Mouse (Mus musculus): Measurements from ENCODE around the gene BC030870.

BC030870 gene

GRCm38 (mm10) chr8:65074733-65075132 is 54.6 kb downstream of the BC030870 start, which contains the start of gene Gm10663:
Gene Gm10663 (plus strand): TSS chr8:65075033.
- DNase-seq, result no peak

GRCm38 (mm10) chr8:65070996-65071395 is 58.4 kb downstream of the BC030870 start:
- no peak for DNase-seq

- DNase-seq, result no peak
Observed at GRCm38 (mm10) chr8:65068473-65068819, 60.9 kb downstream of the BC030870 start.

- DNase-seq, result no peak
Observed at GRCm38 (mm10) chr8:65067694-65068472, 61.5 kb downstream of the BC030870 start.

GRCm38 (mm10) chr8:65067031-65067430 is 62.3 kb downstream of the BC030870 start:
- no peak for DNase-seq

- DNase-seq, result no peak
Observed at GRCm38 (mm10) chr8:65065622-65066021, 63.7 kb downstream of the BC030870 start.

GRCm38 (mm10) chr8:65064071-65064470 is 65.3 kb downstream of the BC030870 start:
- DNase-seq, result no peak

GRCm38 (mm10) chr8:65062195-65062594 is 67.2 kb downstream of the BC030870 start:
- DNase-seq, result no peak

GRCm38 (mm10) chr8:65056722-65057121 is 72.6 kb downstream of the BC030870 start:
- DNase-seq, result no peak

GRCm38 (mm10) chr8:65053968-65054367 is 75.4 kb downstream of the BC030870 start:
- no peak for DNase-seq

GRCm38 (mm10) chr8:65053554-65053953 is 75.8 kb downstream of the BC030870 start:
- no peak for DNase-seq

- DNase-seq, result no peak
Observed at GRCm38 (mm10) chr8:65047801-65048200, 81.6 kb downstream of the BC030870 start.

GRCm38 (mm10) chr8:65047193-65047592 is 82.2 kb downstream of the BC030870 start:
- DNase-seq, result no peak

- no peak for DNase-seq
Observed at GRCm38 (mm10) chr8:65046565-65046964, 82.8 kb downstream of the BC030870 start.

GRCm38 (mm10) chr8:65037117-65037533 is 92.2 kb downstream of the BC030870 start, which contains the start of gene Apela:
Gene Apela (minus strand): TSS chr8:65037336.
- peak; percentile 72 for DNase-seq

Data from kidney, adult 11 months (tissue).